Mouse (Mus musculus): ENCODE measurements at regions not wholly inside any gene's neighbourhood (a gene's known extent, or its start where the extent isn't known, plus 50 kb on each side); places are given as distances from the start of the nearest gene placed in this dataset.

DNA sequence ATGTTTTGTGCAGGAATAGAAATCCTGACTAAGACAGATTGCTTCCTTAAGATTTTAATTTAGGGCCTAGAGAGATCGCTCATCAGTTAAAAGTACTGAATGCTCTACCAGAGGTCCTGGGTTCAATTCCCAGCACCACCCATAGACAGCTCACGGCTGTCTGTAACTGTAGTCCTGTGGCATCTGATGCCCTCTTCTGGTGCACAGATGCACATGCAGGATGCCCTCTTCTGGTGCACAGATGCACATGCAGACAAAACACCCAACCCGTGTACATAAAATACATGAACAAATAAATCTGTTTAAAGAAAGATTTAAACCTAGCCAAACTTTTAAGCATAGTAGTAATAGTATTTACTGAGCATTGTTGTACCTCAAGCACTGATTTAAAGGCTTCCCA is 181.2 kb upstream of the Pou3f3 start:
- TF ChIP-seq CTCF (IDR thresholded peaks at IDR 0.05; ENCODE audit: borderline replicate concordance, extremely low read depth, insufficient read depth, insufficient read length): no peak
- TF ChIP-seq POLR2A (IDR thresholded peaks at IDR 0.05; ENCODE audit: borderline replicate concordance, extremely low read depth, insufficient read depth, insufficient read length, poor library complexity, severe bottlenecking): no peak

All from brain, embryonic 14.5 days (tissue).